ENCODE assay signal across 8 mouse cellular contexts in the genomic region with DNA sequence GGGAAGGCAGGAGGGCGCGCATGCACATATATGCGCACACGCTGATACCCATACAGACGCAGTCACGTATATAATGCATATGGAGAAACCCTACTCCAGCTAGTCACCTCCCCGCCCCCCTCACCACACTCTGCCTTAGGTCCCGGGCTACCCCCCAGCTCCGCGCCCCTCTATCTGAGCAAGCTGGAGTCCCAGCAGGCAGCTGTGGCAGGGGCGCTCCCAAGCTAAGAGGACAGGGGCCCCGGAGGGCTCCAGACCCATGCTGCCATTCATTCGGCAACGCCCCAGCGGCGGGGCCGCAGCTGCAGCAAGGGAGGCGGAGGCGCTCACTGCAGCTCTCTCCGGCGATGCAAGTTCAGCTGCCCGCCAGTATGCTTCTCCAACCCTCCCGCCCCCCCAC. TPM values are rescaled to one million over a fixed set of nuclear protein-coding genes. Genes with fewer than 3 reads are reported as not detected.
DNase-seq lines count a peak whose midpoint lies in the region; ATAC-seq and TF ChIP-seq lines count a peak whose summit lies in the region.

No protein-coding gene starts in this region.

- TF ChIP-seq POLR2A in limb, embryonic 14.5 days (IDR thresholded peaks at IDR 0.05; ENCODE audit: borderline replicate concordance, extremely low read depth, insufficient read depth, insufficient read length), result no peak

- peak overlapping the region; percentile 83 for H3K9ac ChIP-seq in heart, embryonic 14.5 days (ENCODE audit: low read length)
- peak overlapping the region; percentile 68 for H3K9ac ChIP-seq in limb, embryonic 14.5 days (ENCODE audit: low read depth, low read length, severe bottlenecking)

- H3K27ac ChIP-seq in heart, embryonic 14.5 days (replicated peaks in 1 of 2; ENCODE audit: control insufficient read depth in 1 of 2, insufficient read depth in 1 of 2, low read depth in 2 of 2, low read length in 2 of 2), result peak overlapping the region; percentile 32 to 87; a peak in 2 of 4 replicates
- peak overlapping the region; percentile 67 for H3K27ac ChIP-seq in limb, embryonic 14.5 days (replicated peaks; ENCODE audit: low read depth, low read length)

- peak overlapping the region; percentile 65 to 72 for H3K4me3 ChIP-seq in heart, embryonic 14.5 days (ENCODE audit: control insufficient read depth in 1 of 2, insufficient read depth in 1 of 2, low read depth in 1 of 2, low read length in 2 of 2)
- H3K4me3 ChIP-seq in limb, embryonic 14.5 days (replicated peaks; ENCODE audit: low read length), result peak overlapping the region; percentile 56

- H3K9me3 ChIP-seq in heart, embryonic 14.5 days (ENCODE audit: control insufficient read depth, low read length), result no peaks in the 10 kb centered on the region
- H3K9me3 ChIP-seq in limb, embryonic 14.5 days (ENCODE audit: control insufficient read depth, low read length), result no peaks in the 10 kb centered on the region

- peak overlapping the region; percentile 65 for H3K4me2 ChIP-seq in heart, embryonic 14.5 days (ENCODE audit: low read length)
- peak overlapping the region; percentile 56 for H3K4me2 ChIP-seq in limb, embryonic 14.5 days (replicated peaks; ENCODE audit: low read depth, low read length, severe bottlenecking)

- WGBS in heart, embryonic 14.5 days, result 22% methylated on average over 15 of the region's 23 CpGs
- 36% methylated on average over 11 of the region's 23 CpGs for WGBS in limb, embryonic 14.5 days

- peak; percentile 10; the same call in 1 of the 2 replicates for ATAC-seq in heart, embryonic 14.5 days (ENCODE audit: insufficient number of reproducible peaks, insufficient read depth, low FRiP score, low read depth)
- peak; percentile 45 for ATAC-seq in limb, embryonic 14.5 days (ENCODE audit: low FRiP score, low read depth)

- no peaks in the 10 kb centered on the region for H3K27me3 ChIP-seq in heart, embryonic 14.5 days (ENCODE audit: control insufficient read depth, insufficient read depth, low read length)
- no peaks in the 10 kb centered on the region for H3K27me3 ChIP-seq in limb, embryonic 14.5 days (ENCODE audit: control insufficient read depth, insufficient read depth, low read length)

- no peaks in the 10 kb centered on the region for H3K36me3 ChIP-seq in heart, embryonic 14.5 days (ENCODE audit: control insufficient read depth, insufficient read depth, low read length)
- H3K36me3 ChIP-seq in limb, embryonic 14.5 days (ENCODE audit: control insufficient read depth, insufficient read depth, low read length), result no peaks in the 10 kb centered on the region

- peaks cover 6 to 15% of the 10 kb centered on the region in 2 experiments for H3K4me1 ChIP-seq in heart, embryonic 14.5 days (ENCODE audit: control insufficient read depth in 2 of 2, insufficient read depth in 2 of 2, low read length in 2 of 2)
- H3K4me1 ChIP-seq in limb, embryonic 14.5 days (ENCODE audit: control insufficient read depth, insufficient read depth, low read length), result peaks cover 15% of the 10 kb centered on the region

- peak; percentile 29 to 64 for DNase-seq in adrenal gland, adult (ENCODE audit: inconsistent age in 2 of 2, low spot score in 1 of 2)
- no peak for DNase-seq in adrenal gland, postnatal 4 days (ENCODE audit: low spot score in 2 of 2)
- DNase-seq in 3T3-L1 (ENCODE audit: low read depth, low spot score), result peak; percentile 10
- peak; percentile 46 to 49 for DNase-seq in cerebellum, postnatal 10 days
- no peak for DNase-seq in limb, embryonic 14.5 days (ENCODE audit: low spot score)
- DNase-seq in naive thymus-derived CD4-positive, alpha-beta T cell, adult 2 months (ENCODE audit: low read depth), result peak; percentile 29
- peak; percentile 67 for DNase-seq in thymus, postnatal 4 days

RNA-seq across cellular contexts. Expression of a gene that starts 2.8 kb away (rescaled TPM):
- total RNA-seq in adrenal gland, postnatal 4 days (2021), result 10 to 100 TPM; 30.8 to 35.1 TPM
- polyA plus RNA-seq in heart, embryonic 14.5 days (2014; fragmentation: Nextera tagmentation; extraction: Ambion mirVana), result 55.9 and 57.1 TPM in 2 replicates
- 44.0 and 47.9 TPM in 2 replicates for polyA plus RNA-seq in limb, embryonic 14.5 days (2012; rRNA removed)
- 51.5 and 61.1 TPM in 2 replicates for polyA plus RNA-seq in limb, embryonic 14.5 days (2014; fragmentation: Nextera tagmentation; extraction: Ambion mirVana)

RNA-seq across cellular contexts. Expression of a gene that starts 59.9 kb away (rescaled TPM):
- total RNA-seq in adrenal gland, postnatal 4 days (2021), result 1 to 10 TPM in 1 of 2 experiments, under 1 TPM in 1; 0.85 to 1.1 TPM
- polyA plus RNA-seq in heart, embryonic 14.5 days (2014; fragmentation: Nextera tagmentation; extraction: Ambion mirVana), result 0.20 TPM in 1 of 2 replicates, not detected in the other
- not detected in 2 replicates for polyA plus RNA-seq in limb, embryonic 14.5 days (2012; rRNA removed)
- polyA plus RNA-seq in limb, embryonic 14.5 days (2014; fragmentation: Nextera tagmentation; extraction: Ambion mirVana), result not detected in 2 replicates

Comparison
In these comparisons a context has a peak if more than half of its experiments do, and no peak if none do; other contexts are left out.
1. DNase-seq: peak in adrenal gland, adult (2 of 2), 3T3-L1 (single experiment), cerebellum, postnatal 10 days (2 of 2), naive thymus-derived CD4-positive, alpha-beta T cell, adult 2 months (single experiment) and thymus, postnatal 4 days (single experiment); none in adrenal gland, postnatal 4 days (0 of 2) and limb, embryonic 14.5 days (single experiment).